Mouse (Mus musculus) kidney, postnatal 4 days (tissue): ENCODE data around the gene Haus5.
A peak's percentile ranks its signal among the peaks of the same experiment; 100 is the strongest.

Experiments used
- DNase-seq, 2 experiments: peaks; one replicate each; pipeline ENCODE4 v3.0.0; 2021; ENCODE audit warnings: mixed read lengths in 2 of 2

The Haus5 gene

DNA sequence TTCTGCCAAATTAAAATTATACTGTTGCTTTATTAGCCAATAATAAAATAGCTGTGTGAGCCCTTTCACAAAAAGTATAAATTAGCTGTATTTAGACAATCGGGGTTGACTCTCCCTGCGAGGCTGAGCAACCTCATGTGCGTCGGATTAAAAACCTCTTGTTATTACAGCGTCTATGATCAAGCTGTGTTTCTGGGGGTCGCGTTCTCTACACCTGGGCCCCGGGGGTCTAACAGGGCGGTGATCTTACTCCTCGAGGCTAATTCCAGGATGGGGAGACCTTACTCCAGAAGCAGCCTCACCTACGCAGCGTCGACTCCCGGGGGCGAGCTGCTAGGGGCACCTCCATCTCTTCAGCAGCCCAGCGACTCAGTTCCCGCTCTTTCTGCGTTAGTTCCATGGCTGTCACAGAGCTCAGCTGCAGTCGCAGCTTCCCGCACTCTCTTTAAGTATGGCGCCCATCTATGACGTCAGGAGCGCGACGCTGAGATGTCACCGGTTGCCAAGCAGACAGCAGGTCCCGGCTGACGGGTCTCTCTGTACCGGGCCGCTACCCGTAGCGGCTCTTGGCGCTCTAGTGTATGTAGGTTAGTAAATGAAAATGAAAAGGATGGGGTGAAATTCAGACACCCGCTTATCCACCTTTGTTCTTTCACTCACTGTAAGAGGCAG, at the start of gene Haus5:
Gene Haus5 (minus strand): TSS at position 466 of the 672 bp plus-strand sequence.
- peak; percentile 95 for DNase-seq

- DNase-seq, result no peak
Measured at GRCm38 (mm10) chr7:30711942-30712341, 47.1 kb upstream of the Haus5 start, which contains the start of gene Atp4a. Gene Atp4a, plus strand, starts transcription at chr7:30712209.

GRCm38 (mm10) chr7:30707441-30707840, 42.6 kb upstream of the Haus5 start:
- no peak for DNase-seq

DNA sequence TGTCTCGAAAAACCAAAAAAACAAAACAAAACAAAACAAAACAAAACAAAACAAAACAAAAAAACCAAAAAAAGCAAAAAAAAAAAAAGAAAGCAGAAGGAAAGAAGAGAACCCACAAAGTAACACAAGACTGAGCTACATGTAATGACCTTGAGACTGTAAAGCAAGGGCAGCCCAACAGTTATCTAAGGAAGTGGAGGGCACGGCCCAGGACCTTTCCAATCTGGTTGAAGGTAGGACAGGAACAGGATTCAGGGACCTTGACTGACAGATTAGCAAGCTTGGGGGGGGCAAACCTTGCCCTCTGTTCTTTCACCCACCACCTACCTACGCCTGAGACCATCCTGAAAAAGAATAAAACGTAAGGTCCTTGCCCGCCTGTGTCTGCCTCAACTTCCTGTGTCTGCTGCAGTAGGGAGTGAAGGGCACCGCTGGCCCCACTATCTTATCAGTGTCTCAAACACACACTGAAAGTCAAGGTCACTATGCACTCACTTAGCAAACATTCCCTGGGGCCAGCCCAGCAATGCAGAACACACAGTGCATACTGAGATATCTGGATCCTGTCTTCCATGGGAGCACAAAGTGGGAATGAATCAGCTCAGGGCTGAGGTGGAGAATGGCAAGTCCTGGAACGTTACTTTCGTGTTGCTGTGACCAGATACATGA, 41.6 kb upstream of the Haus5 start:
- DNase-seq, result no peak

- peak; percentile 50 to 62 for DNase-seq
Measured at GRCm38 (mm10) chr7:30698589-30698988, 33.8 kb upstream of the Haus5 start, which contains the start of gene 2200002J24Rik. Gene 2200002J24Rik, plus strand, starts transcription at chr7:30698926.

DNA sequence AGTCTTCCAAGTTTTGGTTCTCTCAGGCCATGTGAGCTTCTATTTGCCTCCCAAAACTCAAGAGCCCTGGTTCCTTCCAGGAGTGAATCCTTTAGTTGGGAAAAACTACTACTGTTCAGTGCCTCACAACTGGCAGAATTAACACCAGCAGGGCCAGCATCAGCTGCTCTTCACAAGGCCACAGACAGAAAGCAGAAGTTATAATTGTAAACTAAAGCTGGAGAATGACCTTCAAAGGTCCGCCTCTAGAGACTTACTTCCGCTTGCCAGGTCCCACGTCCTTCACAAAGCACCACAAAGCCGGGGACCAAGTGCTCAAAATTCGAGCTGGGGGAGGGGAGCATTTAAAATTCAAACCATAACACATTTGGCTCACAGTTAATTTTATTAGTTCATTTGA, 33.3 kb upstream of the Haus5 start:
- DNase-seq, result no peak

GRCm38 (mm10) chr7:30688325-30688724, 23.5 kb upstream of the Haus5 start:
- no peak for DNase-seq

GRCm38 (mm10) chr7:30683425-30683824, 18.6 kb upstream of the Haus5 start:
- no peak for DNase-seq

GRCm38 (mm10) chr7:30681897-30682296, 17.1 kb upstream of the Haus5 start:
- DNase-seq, result no peak

- peak; percentile 36 to 39 for DNase-seq
Measured at GRCm38 (mm10) chr7:30678263-30678975, 13.6 kb upstream of the Haus5 start.

- DNase-seq, result no peak
Measured at GRCm38 (mm10) chr7:30671480-30671879, 6.7 kb upstream of the Haus5 start, which contains the start of gene Pmis2. Gene Pmis2, minus strand, starts transcription at chr7:30671605.

DNA sequence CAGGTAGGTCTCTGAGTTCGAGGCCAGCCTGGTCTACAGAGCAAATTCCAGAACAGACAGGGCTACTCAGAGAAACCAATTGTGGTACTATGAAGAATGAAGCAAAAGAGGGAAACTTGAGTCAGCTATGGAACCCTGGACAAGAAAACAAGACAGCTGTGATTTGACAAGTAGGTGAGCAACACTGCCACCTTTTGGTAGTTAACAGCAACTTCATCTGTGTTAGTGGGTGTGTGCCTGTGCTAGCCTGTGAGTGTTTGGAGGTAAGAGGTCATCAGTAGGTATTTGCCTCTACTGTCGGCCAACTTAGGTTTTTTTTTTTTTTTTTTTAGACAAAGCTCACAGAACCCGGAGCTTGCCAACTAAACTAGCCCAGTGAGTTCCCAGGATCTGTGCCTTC, 4.4 kb upstream of the Haus5 start:
- DNase-seq, result no peak

DNA sequence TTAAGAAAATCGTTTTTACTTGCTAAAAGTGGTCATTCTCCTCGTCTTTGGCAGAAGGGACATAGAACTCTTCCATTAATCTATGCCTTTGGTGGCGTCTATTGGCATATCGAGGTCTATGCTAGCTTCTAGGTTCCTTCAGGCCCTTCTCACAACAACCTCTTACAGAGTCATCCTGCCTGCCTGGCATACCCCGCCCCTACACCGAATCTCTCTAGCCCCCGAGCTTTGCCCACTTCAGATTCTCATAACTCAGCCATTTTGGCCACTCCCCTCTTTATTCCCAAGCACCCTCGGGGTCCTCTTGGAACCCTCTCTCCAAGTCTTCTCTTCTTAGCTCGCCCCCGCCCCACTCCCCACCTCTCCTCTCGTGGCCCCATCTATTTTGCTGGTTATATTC, 527 bp upstream of the Haus5 start:
- DNase-seq, result peak; percentile 11 to 29

DNA sequence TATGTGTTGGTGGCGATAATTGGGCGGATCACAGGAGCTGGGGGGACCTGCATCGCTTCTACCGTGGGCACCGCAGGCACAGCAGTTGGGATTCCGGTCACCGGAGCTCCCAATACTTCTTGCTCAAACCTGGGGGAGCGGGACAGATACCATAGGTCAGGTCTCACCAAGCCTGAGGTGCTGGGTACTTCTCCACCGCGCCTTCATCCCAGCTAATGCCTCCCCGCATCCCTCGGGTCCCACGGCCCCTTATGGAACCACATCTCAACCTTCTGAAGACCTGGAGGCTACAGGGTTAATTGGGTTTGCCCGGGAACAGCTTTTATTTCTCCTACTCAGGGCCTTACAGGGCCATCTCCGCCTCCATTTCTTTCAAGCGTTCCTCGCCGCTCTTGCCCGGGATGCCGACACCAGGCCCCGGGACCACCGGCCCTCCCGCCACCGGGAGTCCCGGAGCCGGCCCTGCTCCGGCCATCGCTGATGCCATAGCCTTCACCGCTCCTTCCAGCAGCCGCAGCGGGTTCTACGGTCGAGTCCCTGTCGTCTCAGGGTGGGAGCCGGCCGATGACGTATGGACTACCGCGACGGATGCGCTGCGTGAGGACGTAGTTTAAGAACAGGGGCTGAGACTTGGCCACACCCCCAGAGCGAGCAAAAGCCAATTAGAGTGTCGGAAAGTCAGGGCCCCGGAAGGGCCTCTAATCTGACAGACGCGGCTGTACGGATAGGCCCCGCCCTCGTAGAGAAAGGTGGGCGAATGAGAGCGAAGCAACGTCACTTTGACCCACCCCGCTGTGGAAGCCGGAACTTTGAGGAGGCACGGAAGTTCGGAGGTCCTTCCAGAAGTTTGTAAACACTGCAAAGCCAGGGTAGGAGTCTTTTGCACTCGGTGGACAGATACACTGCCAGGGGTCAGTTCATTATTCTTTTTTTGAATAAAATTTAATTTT, 14.9 kb downstream of the Haus5 start, which contains the start of gene Rbm42:
Gene Rbm42 (minus strand): TSS at position 727 of the 950 bp plus-strand sequence.
- peak; percentile 98 to 99 for DNase-seq

GRCm38 (mm10) chr7:30639083-30639482, 25.7 kb downstream of the Haus5 start:
- DNase-seq, result no peak

DNA sequence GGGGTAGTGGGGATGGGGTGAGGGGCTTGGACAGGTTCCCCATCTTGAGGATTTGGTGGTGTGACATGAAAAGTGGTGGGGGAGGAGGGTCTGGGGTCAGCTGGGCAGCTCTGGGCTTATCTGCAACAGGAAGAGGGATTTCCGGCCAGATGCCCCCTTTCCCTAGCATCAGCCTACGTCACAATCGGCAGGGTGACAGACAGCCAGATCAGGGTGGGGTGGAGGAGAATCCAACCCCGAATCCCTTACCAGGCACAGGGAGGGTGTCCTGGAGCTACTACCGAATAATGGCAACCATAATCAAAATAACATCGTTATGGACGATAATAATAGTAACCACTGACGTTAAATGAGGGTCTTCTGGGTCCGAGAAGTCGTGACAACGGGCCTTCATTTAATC, 28.4 kb downstream of the Haus5 start:
- DNase-seq, result no peak

- DNase-seq, result no peak
Measured at GRCm38 (mm10) chr7:30635752-30636151, 29.0 kb downstream of the Haus5 start, which contains the start of gene Etv2. Gene Etv2, minus strand, starts transcription at chr7:30635852.

DNA sequence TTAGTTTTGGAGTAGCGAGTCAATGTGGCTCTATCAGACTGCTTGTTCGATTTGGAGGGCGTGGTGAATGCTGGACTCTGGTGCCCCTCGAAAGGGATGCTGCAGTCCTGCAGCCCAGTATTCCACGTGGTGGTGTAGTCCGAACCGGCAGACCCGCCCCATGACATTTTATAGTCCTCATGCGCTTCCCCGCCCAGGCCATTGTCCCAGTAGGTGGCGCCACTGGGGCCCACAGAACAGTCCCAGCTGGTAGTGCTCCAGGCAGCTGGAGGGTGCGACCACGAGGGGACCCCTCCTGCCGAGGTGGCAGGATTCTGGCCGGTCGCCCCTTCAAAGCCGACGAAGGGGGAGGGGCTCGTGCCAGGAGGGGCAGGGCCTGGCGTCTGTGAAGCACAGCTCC, 30.2 kb downstream of the Haus5 start:
- peak; percentile 79 to 86 for DNase-seq

- DNase-seq, result peak in 1 of 2 experiments; percentile 16
Measured at GRCm38 (mm10) chr7:30633762-30634412, 30.9 kb downstream of the Haus5 start.

DNA sequence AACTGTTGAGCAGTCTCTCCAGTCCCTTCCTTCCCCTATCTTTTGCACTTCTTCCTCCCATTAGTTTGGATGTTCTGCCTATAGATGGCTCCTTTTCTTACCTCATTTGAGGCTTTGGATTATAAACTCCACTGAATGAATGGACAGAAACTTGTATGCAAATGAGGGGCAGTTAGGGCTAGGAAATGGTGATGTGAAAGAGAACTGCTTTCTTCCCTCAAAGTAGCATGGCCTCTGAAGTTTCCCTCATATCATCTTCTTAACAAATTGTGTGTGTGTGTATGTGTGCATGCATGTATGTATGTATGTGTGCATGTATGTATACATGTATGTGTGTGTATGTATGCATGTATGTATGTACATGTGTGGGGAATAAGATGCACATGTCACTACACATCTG, 35.8 kb downstream of the Haus5 start:
- no peak for DNase-seq

- no peak for DNase-seq
Measured at GRCm38 (mm10) chr7:30626647-30627046, 38.1 kb downstream of the Haus5 start.
